Mouse (Mus musculus): Measurements from ENCODE around the gene Majin.

Gene Majin

GRCm38 (mm10) chr19:6230411-6230810 is 46.2 kb downstream of the Majin start:
- DNase-seq, result no peak

DNA sequence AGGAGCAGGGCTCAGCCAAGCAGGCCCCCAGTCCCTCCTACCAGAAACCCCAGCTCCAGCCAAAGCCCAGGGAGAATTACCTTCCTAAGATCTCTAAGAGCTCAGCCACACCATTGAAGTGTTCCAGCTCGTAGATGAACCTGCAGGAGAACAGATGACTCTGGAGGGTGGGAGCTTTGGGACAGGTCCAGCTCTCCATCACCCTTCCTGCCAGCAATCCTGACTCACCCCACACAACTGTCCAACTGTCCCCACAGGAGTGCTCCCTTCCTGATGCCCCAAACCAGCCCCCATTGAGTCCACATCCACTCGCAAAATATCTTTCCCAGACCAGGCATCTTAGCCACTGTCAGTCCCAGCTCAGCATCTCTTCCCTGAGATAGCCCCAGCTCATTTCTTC is 46.8 kb downstream of the Majin start:
- DNase-seq, result no peak

GRCm38 (mm10) chr19:6233647-6234046 is 49.5 kb downstream of the Majin start:
- DNase-seq, result no peak

GRCm38 (mm10) chr19:6234337-6235083 is 50.3 kb downstream of the Majin start:
- DNase-seq, result peak in 1 of 2 experiments; percentile 33

- peak; percentile 96 for DNase-seq
Observed at GRCm38 (mm10) chr19:6235084-6236052, 51.2 kb downstream of the Majin start, which contains the start of gene Ppp2r5b. Gene Ppp2r5b, minus strand, starts transcription at chr19:6235872.

- DNase-seq, result peak; percentile 92 to 93
Observed at GRCm38 (mm10) chr19:6236053-6236441, 51.9 kb downstream of the Majin start.

- DNase-seq, result no peak
Observed at GRCm38 (mm10) chr19:6236842-6237241, 52.7 kb downstream of the Majin start.

DNA sequence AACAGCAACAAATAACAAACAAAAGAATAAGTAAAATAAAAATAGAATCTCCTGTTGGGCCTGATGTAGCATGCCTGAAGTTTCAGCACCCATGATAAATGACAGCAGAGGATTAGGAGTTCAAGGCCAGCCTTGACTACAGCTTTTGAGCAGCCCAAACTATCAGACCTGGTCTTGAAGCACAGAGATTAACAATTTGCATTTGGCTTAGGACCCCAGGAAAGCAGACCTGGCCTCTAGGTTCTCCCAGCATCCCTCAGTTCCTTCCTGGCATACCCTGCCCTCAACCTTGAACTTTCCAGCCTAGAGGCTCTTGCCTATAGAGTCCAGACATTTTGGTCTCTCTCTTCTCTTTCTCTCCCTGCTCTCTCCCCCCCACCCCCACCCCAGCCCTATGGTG is 54.6 kb downstream of the Majin start:
- DNase-seq, result no peak

- DNase-seq, result peak in 1 of 2 experiments; percentile 12
Observed at GRCm38 (mm10) chr19:6240136-6240535, 55.9 kb downstream of the Majin start.

- DNase-seq, result peak in 1 of 2 experiments; percentile 17
Observed at GRCm38 (mm10) chr19:6240725-6241124, 56.5 kb downstream of the Majin start.

GRCm38 (mm10) chr19:6241274-6242107 is 57.3 kb downstream of the Majin start, which contains the start of gene Atg2a:
Gene Atg2a, plus strand, starts transcription at chr19:6241668.
- peak; percentile 99 for DNase-seq

- DNase-seq, result peak; percentile 69 to 80
Observed at GRCm38 (mm10) chr19:6242281-6242680, 58.1 kb downstream of the Majin start.

DNA sequence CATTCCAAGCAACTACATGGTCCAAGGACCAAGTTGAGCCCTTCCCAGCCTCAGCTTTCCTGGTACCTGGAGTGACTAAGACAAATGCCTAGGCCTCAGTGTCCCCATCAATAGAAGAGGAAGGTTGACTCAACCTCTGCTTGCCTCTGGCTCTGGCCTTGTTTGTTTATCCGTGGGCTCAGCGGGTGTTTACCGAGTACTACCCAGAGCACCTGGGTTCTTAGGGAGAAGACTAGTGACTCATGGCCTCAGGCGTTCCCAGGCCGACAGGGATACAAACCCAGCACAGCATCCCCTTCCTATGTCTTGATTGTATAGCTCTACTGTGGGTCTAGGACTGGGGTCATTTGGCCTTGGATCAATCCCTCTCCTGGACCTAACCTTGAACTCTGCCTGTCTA is 59.0 kb downstream of the Majin start:
- DNase-seq, result no peak

DNA sequence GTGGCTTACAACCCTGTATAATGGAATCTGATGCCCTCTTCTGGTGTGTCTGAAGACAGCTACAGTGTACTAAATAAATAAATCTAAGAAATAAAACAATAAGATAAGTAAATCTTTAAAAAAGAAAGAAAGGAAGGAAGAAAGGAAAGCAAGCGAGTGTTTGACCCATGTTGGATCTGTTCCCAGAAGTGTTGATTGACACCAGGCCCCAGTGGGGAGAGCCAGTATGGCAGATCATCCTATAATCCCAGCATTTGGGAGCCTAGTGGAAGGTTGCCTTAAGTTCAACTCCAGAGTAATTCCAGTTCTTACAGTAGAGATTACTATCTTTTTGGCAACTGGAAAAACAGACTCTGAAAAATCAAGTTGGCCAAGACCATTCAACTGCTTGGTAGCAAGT is 61.6 kb downstream of the Majin start:
- DNase-seq, result no peak

- DNase-seq, result no peak
Observed at GRCm38 (mm10) chr19:6247526-6248300, 63.5 kb downstream of the Majin start.

- DNase-seq, result no peak
Observed at GRCm38 (mm10) chr19:6253021-6253420, 68.8 kb downstream of the Majin start.

DNA sequence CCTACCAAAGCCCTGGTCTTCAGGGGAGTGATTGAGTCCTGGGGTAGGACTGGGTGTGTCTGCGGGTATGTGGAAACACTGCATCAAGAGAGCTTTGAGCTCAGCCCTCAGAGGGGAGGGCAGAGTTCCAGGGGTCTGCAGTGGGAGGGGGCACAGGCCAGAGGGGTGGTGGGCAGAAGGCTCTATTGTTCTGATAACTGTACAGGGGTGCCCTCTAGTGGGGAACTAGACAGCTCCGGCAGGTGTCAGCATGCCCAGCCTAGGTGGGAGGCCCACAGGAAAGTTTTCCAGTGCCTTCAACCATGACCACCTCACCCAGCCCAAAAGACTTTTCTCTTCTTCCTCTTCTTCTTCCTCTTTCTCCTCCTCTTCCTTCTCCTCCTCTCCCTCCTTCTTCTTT is 76.2 kb downstream of the Majin start:
- DNase-seq, result peak in 1 of 2 experiments; percentile 47

DNA sequence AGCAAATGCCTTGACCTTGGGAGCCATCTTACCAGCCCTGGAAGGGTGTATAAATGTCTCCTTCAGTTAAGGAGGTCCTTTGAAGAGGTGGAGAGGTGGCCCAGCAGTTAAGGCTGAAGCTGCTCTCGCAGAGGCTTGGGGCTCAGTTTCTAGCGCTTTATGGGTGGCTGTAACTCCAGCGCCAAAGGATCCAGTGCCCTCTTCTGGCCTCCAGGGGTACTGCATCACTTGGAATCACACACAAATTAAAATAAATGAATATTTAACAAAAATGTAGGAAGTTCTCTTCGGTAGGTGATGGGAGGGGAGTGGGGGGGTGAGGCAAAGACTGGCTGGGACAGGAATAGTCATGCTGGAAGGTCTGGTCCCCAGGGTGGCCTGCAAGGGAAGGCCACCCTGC is 76.8 kb downstream of the Majin start:
- DNase-seq, result no peak

DNA sequence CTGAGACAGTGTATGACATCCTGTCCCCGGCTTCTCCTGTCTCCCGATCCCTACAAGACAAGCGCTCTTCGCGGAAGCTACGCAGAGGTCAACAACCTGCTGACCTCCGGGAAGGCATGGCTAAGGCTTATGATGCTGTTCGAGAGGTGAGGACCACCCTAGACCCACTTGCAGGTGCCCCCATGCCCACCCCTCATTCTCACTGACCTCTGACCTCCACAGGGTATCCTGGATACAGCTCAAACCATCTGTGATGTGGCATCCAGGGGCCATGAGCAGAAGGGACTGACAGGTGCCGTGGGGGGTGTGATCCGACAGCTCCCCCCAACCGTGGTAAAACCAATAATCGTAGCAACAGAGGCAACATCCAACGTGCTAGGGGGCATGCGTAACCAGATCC is 77.2 kb downstream of the Majin start:
- no peak for DNase-seq

DNA sequence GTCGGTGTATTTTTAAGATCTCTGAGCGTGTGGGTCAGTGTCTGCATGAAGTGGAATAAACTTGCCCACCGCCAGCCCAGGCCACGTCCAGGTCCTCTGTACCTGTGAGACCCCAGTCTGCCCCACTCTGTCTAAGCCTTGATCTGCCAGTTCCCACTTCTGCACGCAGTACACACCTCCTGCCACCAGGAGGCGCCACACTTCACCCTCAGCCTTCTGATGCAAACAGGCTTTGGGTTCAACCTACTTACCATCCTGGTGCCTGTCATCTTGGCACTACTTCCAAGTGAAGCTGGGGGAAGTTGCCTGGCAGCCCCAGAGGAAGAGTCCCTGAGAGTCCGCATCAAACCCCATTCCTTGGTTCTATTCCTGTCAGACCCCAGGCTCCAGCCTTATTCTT is 78.0 kb downstream of the Majin start:
- DNase-seq, result peak; percentile 75 to 86

- DNase-seq, result no peak
Observed at GRCm38 (mm10) chr19:6262839-6263433, 78.7 kb downstream of the Majin start.

Data from lung, postnatal 4 days (tissue).